Mouse (Mus musculus) hindbrain, embryonic 13.5 days (tissue): ENCODE data around the gene Ccrl2. TPM values are rescaled to one million over a fixed set of nuclear protein-coding genes. Genes with fewer than 3 reads are reported as not detected.

Experiments used
- ATAC-seq: fragments of 200-750 bp; cut with Nextera tagmentation; 2 replicates; pipeline ENCODE4 v1.8.0; 2017; ENCODE audit warnings: moderate TSS enrichment; ENCODE audit not compliant: low FRiP score
- H3K27ac ChIP-seq: fragments of 300-500 bp; sonication (generic); 2 replicates; pipeline ENCODE4 v1.5.1; 2015; ENCODE audit warnings: inconsistent platforms, mild to moderate bottlenecking, moderate library complexity
- H3K27me3 ChIP-seq: fragments of 300-500 bp; sonication (generic); 2 replicates; pipeline ENCODE4 v1.6.1; 2015; ENCODE audit warnings: mild to moderate bottlenecking, inconsistent platforms
- H3K36me3 ChIP-seq: fragments of 300-500 bp; sonication (generic); 2 replicates; pipeline ENCODE4 v1.6.1; 2015; ENCODE audit warnings: mild to moderate bottlenecking, inconsistent platforms
- H3K4me1 ChIP-seq: fragments of 300-500 bp; sonication (generic); replicated peaks from 2 replicates; pipeline ENCODE4 v1.6.1; 2015; ENCODE audit warnings: inconsistent platforms
- H3K4me2 ChIP-seq: fragments of 300-500 bp; sonication (generic); 2 replicates; pipeline ENCODE4 v1.6.1; 2015; ENCODE audit warnings: inconsistent platforms, mild to moderate bottlenecking, moderate library complexity
- H3K4me3 ChIP-seq: fragments of 300-500 bp; sonication (generic); 2 replicates; pipeline ENCODE4 v1.5.1; 2015; ENCODE audit warnings: mild to moderate bottlenecking, inconsistent platforms
- H3K9ac ChIP-seq: fragments of 300-500 bp; sonication (generic); 2 replicates; pipeline ENCODE4 v1.6.1; 2015; ENCODE audit warnings: mild to moderate bottlenecking, inconsistent platforms
- H3K9me3 ChIP-seq: fragments of 300-500 bp; sonication (generic); 2 replicates; pipeline ENCODE4 v1.6.1; 2016; ENCODE audit warnings: inconsistent platforms
- WGBS: fragments of 180-500 bp; shearing (Covaris S2); methylation state at CpG from one replicate; pipeline ENCODE4 v1.1.7; 2015; 5-methylcytosine and 5-hydroxymethylcytosine counted together
- polyA plus RNA-seq: library from polyadenylated mRNA; unstranded; fragments of >200 nt; fragmentation: Nextera tagmentation; extraction: Ambion mirVana; gene quantifications from 2 replicates; pipeline ENCODE4 v1.2.1, GENCODE M21; 2015

The Ccrl2 gene
- polyA plus RNA-seq, 1 experiment from 2014 or later: 1.3 TPM

DNA sequence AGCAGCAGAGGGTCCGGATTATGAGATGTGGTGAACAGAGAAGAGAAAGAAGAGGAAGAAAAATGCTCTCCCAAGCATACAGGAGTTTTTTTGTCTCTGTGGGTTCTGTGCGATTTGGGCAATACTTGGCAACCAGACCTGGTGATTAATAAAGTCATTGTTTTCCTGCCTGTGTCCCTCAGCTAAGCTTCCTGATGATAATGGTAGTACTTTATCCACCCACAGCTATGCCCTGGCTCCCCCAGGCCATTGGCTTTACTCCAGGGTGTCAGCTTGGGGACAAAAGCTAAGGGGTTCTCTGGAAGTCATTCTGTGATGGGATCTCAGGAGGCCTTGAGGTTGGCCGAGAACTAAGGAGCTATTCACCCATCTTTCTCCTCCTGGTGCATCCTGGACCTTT, 45.3 kb downstream of the Ccrl2 start:
- no peak for ATAC-seq
- no peaks in the 10 kb centered on the region for H3K36me3 ChIP-seq
- no peaks in the 10 kb centered on the region for H3K27me3 ChIP-seq
- no peaks in the 10 kb centered on the region for H3K9me3 ChIP-seq
- H3K4me2 ChIP-seq: no peak overlapping the region
- no peak overlapping the region for H3K4me3 ChIP-seq
- H3K27ac ChIP-seq: no peak overlapping the region
- H3K4me1 ChIP-seq: no peaks in the 10 kb centered on the region; the same call in 1 of the 2 replicates
- 76% methylated on average over 3 of the region's 3 CpGs for WGBS
- no peak overlapping the region for H3K9ac ChIP-seq

DNA sequence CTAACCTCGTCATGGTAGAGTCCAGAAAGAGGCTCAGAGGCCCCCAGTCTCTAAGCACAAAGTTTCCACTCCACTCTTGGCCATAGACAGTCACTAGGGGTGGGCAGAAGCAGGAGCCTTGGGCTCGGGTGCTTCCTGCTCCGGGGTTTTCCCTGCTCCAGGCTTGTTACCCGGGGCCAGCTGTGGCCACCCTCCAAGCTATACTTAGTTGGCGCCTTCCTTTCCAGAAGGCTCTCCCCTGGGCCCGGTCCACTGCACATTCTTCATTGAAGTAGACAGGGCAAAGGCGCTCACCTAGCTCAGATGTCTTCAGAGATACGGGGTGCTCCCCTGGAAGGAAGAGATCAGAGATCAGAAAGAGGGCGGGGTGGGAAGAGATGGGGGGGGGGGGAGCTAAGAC, 45.8 kb downstream of the Ccrl2 start:
- Histone ChIP-seq H3K27me3 (no peaks in the 10 kb centered on the region), H3K9me3 (no peaks in the 10 kb centered on the region), H3K36me3 (no peaks in the 10 kb centered on the region), H3K4me1 (no peaks in the 10 kb centered on the region; the same call in 1 of the 2 replicates), H3K4me2 (no peak overlapping the region), H3K4me3 (no peak overlapping the region), H3K9ac (no peak overlapping the region), H3K27ac (no peak overlapping the region)
- WGBS: 84% methylated on average over 9 of the region's 9 CpGs
- ATAC-seq: no peak

GRCm38 (mm10) chr9:111009763-111010162, 47.6 kb downstream of the Ccrl2 start:
- H3K36me3 ChIP-seq: no peaks in the 10 kb centered on the region
- no peak overlapping the region for H3K4me3 ChIP-seq
- WGBS: 71% methylated on average over 3 of the region's 3 CpGs
- H3K4me1 ChIP-seq: no peaks in the 10 kb centered on the region; the same call in 1 of the 2 replicates
- no peaks in the 10 kb centered on the region for H3K27me3 ChIP-seq
- H3K9ac ChIP-seq: no peak overlapping the region
- no peak for ATAC-seq
- no peaks in the 10 kb centered on the region for H3K9me3 ChIP-seq
- H3K27ac ChIP-seq: no peak overlapping the region
- H3K4me2 ChIP-seq: no peak overlapping the region

DNA sequence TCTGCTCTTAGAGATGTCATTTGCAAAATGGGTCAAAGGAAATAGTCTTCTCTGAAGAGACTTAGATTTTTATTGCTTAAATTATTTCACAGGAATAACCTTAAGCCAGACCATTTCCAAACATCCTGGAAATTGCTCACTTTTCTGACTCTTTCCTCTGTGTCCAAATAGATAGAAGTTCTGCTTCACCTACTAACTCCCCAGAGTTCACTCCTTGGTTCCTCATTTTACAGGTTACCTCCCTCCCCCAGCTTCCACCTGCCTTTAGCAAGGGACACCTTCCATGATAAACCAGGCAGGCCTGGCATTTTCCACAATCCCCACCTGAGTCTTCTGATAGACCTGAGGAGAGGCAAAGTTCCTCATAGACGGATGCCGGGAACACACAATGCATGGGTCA, 50.8 kb downstream of the Ccrl2 start:
- 98% methylated on average over 2 of the region's 2 CpGs for WGBS
- Histone ChIP-seq H3K9me3 (no peaks in the 10 kb centered on the region), H3K9ac (no peak overlapping the region), H3K27ac (no peak overlapping the region), H3K4me1 (no peaks in the 10 kb centered on the region), H3K36me3 (no peaks in the 10 kb centered on the region), H3K27me3 (no peaks in the 10 kb centered on the region), H3K4me3 (no peak overlapping the region), H3K4me2 (no peak overlapping the region)
- ATAC-seq: no peak

Other genes starting within 250 kb of the Ccrl2 start
- gene Prss44, start 243.5 kb downstream of the Ccrl2 start, polyA plus RNA-seq: not detected in 2 replicates
- gene Prss43, start 230.8 kb downstream of the Ccrl2 start, polyA plus RNA-seq: not detected in 2 replicates
- gene Prss45, start 222.9 kb downstream of the Ccrl2 start, polyA plus RNA-seq: not detected in 2 replicates
- not detected in 2 replicates for gene Prss46, start 213.0 kb downstream of the Ccrl2 start, polyA plus RNA-seq
- gene Prss50, start 199.6 kb downstream of the Ccrl2 start, polyA plus RNA-seq: 0.18 and 0.19 TPM in 2 replicates
- 0.90 and 1.5 TPM in 2 replicates for gene Als2cl, start 177.6 kb downstream of the Ccrl2 start, polyA plus RNA-seq
- 1.2 and 1.4 TPM in 2 replicates for gene Tmie, start 177.4 kb downstream of the Ccrl2 start, polyA plus RNA-seq
- not detected in 2 replicates for gene Fam240a, start 140.7 kb downstream of the Ccrl2 start, polyA plus RNA-seq
- 0.18 and 0.19 TPM in 2 replicates for gene Tdgf1, start 111.4 kb downstream of the Ccrl2 start, polyA plus RNA-seq
- gene Lrrc2, start 106.0 kb downstream of the Ccrl2 start, polyA plus RNA-seq: 0.56 and 0.96 TPM in 2 replicates
- not detected in 2 replicates for gene Rtp3, start 66.9 kb downstream of the Ccrl2 start, polyA plus RNA-seq
- gene Ltf, start 38.2 kb downstream of the Ccrl2 start, polyA plus RNA-seq: 1.4 and 2.6 TPM in 2 replicates
- gene Lrrfip2, start 60.1 kb upstream of the Ccrl2 start, polyA plus RNA-seq: 42.3 and 45.9 TPM in 2 replicates
- 29.9 and 31.3 TPM in 2 replicates for gene Mlh1, start 214.3 kb upstream of the Ccrl2 start, polyA plus RNA-seq
- gene Epm2aip1, start 214.4 kb upstream of the Ccrl2 start, polyA plus RNA-seq: 46.2 and 47.4 TPM in 2 replicates